Mouse (Mus musculus): ENCODE results near the gene Ccdc57.

Ccdc57 gene

GRCm38 (mm10) chr11:120951731-120952730, 19.4 kb upstream of the Ccdc57 start:
- DNase-seq (ENCODE audit: low spot score in 2 of 2), result no peak

GRCm38 (mm10) chr11:120951237-120951636, 18.6 kb upstream of the Ccdc57 start:
- DNase-seq (ENCODE audit: low spot score in 2 of 2), result no peak

GRCm38 (mm10) chr11:120950281-120951202, 17.9 kb upstream of the Ccdc57 start:
- DNase-seq (ENCODE audit: low spot score in 2 of 2), result peak; percentile 69 to 72

GRCm38 (mm10) chr11:120949863-120950262, 17.2 kb upstream of the Ccdc57 start:
- DNase-seq (ENCODE audit: low spot score in 2 of 2), result no peak

- peak; percentile 39 to 40 for DNase-seq (ENCODE audit: low spot score in 2 of 2)
Measured at GRCm38 (mm10) chr11:120948861-120949851, 16.5 kb upstream of the Ccdc57 start.

GRCm38 (mm10) chr11:120948328-120948727, 15.7 kb upstream of the Ccdc57 start, which contains the start of gene Slc16a3:
Slc16a3 (plus strand) TSS chr11:120948480.
- peak in 1 of 2 experiments; percentile 21 for DNase-seq (ENCODE audit: low spot score in 2 of 2)

- DNase-seq (ENCODE audit: low spot score in 2 of 2), result no peak
Measured at GRCm38 (mm10) chr11:120945926-120946325, 13.3 kb upstream of the Ccdc57 start.

- no peak for DNase-seq (ENCODE audit: low spot score in 2 of 2)
Measured at GRCm38 (mm10) chr11:120945266-120945665, 12.6 kb upstream of the Ccdc57 start.

GRCm38 (mm10) chr11:120940959-120941358, 8.3 kb upstream of the Ccdc57 start:
- DNase-seq (ENCODE audit: low spot score in 2 of 2), result no peak

GRCm38 (mm10) chr11:120939712-120940341, 7.2 kb upstream of the Ccdc57 start:
- no peak for DNase-seq (ENCODE audit: low spot score in 2 of 2)

GRCm38 (mm10) chr11:120938795-120939194, 6.1 kb upstream of the Ccdc57 start:
- DNase-seq (ENCODE audit: low spot score in 2 of 2), result peak; percentile 38 to 46

GRCm38 (mm10) chr11:120937976-120938375, 5.3 kb upstream of the Ccdc57 start:
- no peak for DNase-seq (ENCODE audit: low spot score in 2 of 2)

GRCm38 (mm10) chr11:120931479-120931878, 1.2 kb downstream of the Ccdc57 start:
- no peak for DNase-seq (ENCODE audit: low spot score in 2 of 2)

GRCm38 (mm10) chr11:120928468-120928867, 4.2 kb downstream of the Ccdc57 start:
- DNase-seq (ENCODE audit: low spot score in 2 of 2), result no peak

- DNase-seq (ENCODE audit: low spot score in 2 of 2), result no peak
Measured at GRCm38 (mm10) chr11:120922528-120922927, 10.1 kb downstream of the Ccdc57 start.

- DNase-seq (ENCODE audit: low spot score in 2 of 2), result no peak
Measured at GRCm38 (mm10) chr11:120917756-120918155, 14.9 kb downstream of the Ccdc57 start.

GRCm38 (mm10) chr11:120916477-120916876, 16.2 kb downstream of the Ccdc57 start:
- DNase-seq (ENCODE audit: low spot score in 2 of 2), result peak; percentile 59 to 61

GRCm38 (mm10) chr11:120913796-120914195, 18.9 kb downstream of the Ccdc57 start:
- no peak for DNase-seq (ENCODE audit: low spot score in 2 of 2)

GRCm38 (mm10) chr11:120905430-120905873, 27.2 kb downstream of the Ccdc57 start:
- peak; percentile 77 to 81 for DNase-seq (ENCODE audit: low spot score in 2 of 2)

GRCm38 (mm10) chr11:120904561-120904960, 28.1 kb downstream of the Ccdc57 start:
- DNase-seq (ENCODE audit: low spot score in 2 of 2), result no peak

Data from natural killer cell, adult 2 months (primary cell).